Comparison of ENCODE assay signal across 8 mouse cellular contexts in genomic region chr16:91846089-91846741, GRCm38 (mm10).
DNase-seq lines count a peak whose midpoint lies in the region; ATAC-seq and TF ChIP-seq lines count a peak whose summit lies in the region.

No protein-coding gene starts in this region.

- DNase-seq in intestine, embryonic 14.5 days (ENCODE audit: low spot score): no peak
- DNase-seq in kidney, postnatal 0 days (ENCODE audit: low spot score): peak; percentile 94
- no peak for DNase-seq in spleen, postnatal 10 days (ENCODE audit: low spot score in 2 of 2)
- DNase-seq in adrenal gland, postnatal 14 days: no peak

- peak; percentile 43; the same call in 1 of the 2 replicates for ATAC-seq in intestine, embryonic 14.5 days (replicated peaks; ENCODE audit: low FRiP score, low TSS enrichment, low read depth)
- no peak for ATAC-seq in intestine, postnatal 0 days
- ATAC-seq in embryonic facial prominence, embryonic 13.5 days (ENCODE audit: insufficient number of reproducible peaks, insufficient read depth, low FRiP score, low TSS enrichment, low read depth): no peak
- ATAC-seq in kidney, postnatal 0 days (replicated peaks; ENCODE audit: low FRiP score, low read depth): peak; percentile 37
- no peak for ATAC-seq in midbrain, embryonic 16.5 days

- H3K4me2 ChIP-seq in intestine, embryonic 14.5 days (ENCODE audit: low read length): no peak overlapping the region
- no peak overlapping the region for H3K4me2 ChIP-seq in intestine, postnatal 0 days (replicated peaks; ENCODE audit: low read depth)
- no peak overlapping the region for H3K4me2 ChIP-seq in embryonic facial prominence, embryonic 13.5 days
- H3K4me2 ChIP-seq in kidney, postnatal 0 days (ENCODE audit: low read length): no peak overlapping the region
- no peak overlapping the region for H3K4me2 ChIP-seq in midbrain, embryonic 16.5 days (ENCODE audit: low read length)

- H3K27ac ChIP-seq in intestine, embryonic 14.5 days (ENCODE audit: low read depth): peak overlapping the region; percentile 57
- no peak overlapping the region for H3K27ac ChIP-seq in intestine, postnatal 0 days (ENCODE audit: low read depth, low read length)
- H3K27ac ChIP-seq in embryonic facial prominence, embryonic 13.5 days: peak overlapping the region; percentile 9; the same call in 1 of the 2 replicates
- peak overlapping the region; percentile 38; the same call in 1 of the 2 replicates for H3K27ac ChIP-seq in kidney, postnatal 0 days
- H3K27ac ChIP-seq in macrophage: peak overlapping the region; percentile 99
- H3K27ac ChIP-seq in midbrain, embryonic 16.5 days (ENCODE audit: low read length): no peak overlapping the region

- no peaks in the 10 kb centered on the region; the same call in 1 of the 2 replicates for H3K79me2 ChIP-seq in macrophage (ENCODE audit: inconsistent target)

- no peak for TF ChIP-seq CTCF in intestine, postnatal 0 days (IDR thresholded peaks at IDR 0.05; ENCODE audit: low read depth)
- TF ChIP-seq CTCF in kidney, postnatal 0 days (IDR thresholded peaks at IDR 0.05; ENCODE audit: low read depth): no peak

- no peak overlapping the region for H3K4me3 ChIP-seq in intestine, embryonic 14.5 days (ENCODE audit: low read depth, low read length)
- no peak overlapping the region for H3K4me3 ChIP-seq in intestine, postnatal 0 days (ENCODE audit: low read depth, low read length)
- no peak overlapping the region for H3K4me3 ChIP-seq in embryonic facial prominence, embryonic 13.5 days
- H3K4me3 ChIP-seq in kidney, postnatal 0 days (replicated peaks; ENCODE audit: low read depth, low read length): no peak overlapping the region
- no peak overlapping the region for H3K4me3 ChIP-seq in macrophage (ENCODE audit: inconsistent target)
- no peak overlapping the region for H3K4me3 ChIP-seq in midbrain, embryonic 16.5 days (ENCODE audit: low read depth, low read length)

- H3K36me3 ChIP-seq in intestine, embryonic 14.5 days (ENCODE audit: control insufficient read depth, insufficient read depth, low read length): peaks cover 41% of the 10 kb centered on the region
- H3K36me3 ChIP-seq in intestine, postnatal 0 days (ENCODE audit: control insufficient read depth, insufficient read depth): peaks cover 19% of the 10 kb centered on the region; the same call in 1 of the 2 replicates
- peaks cover 60% of the 10 kb centered on the region for H3K36me3 ChIP-seq in embryonic facial prominence, embryonic 13.5 days
- 0 out of 2 replicates have a peak, but pooled peaks cover 8% of the 10 kb centered on the region for H3K36me3 ChIP-seq in kidney, postnatal 0 days (ENCODE audit: insufficient read depth, low read length)
- peaks cover 20% of the 10 kb centered on the region; the same call in 1 of the 2 replicates for H3K36me3 ChIP-seq in macrophage (ENCODE audit: inconsistent target)
- H3K36me3 ChIP-seq in midbrain, embryonic 16.5 days (ENCODE audit: control insufficient read depth, insufficient read depth, low read length): peaks cover 20% of the 10 kb centered on the region

- no peaks in the 10 kb centered on the region for H3K9me3 ChIP-seq in intestine, embryonic 14.5 days (ENCODE audit: control insufficient read depth, low read length)
- H3K9me3 ChIP-seq in intestine, postnatal 0 days (ENCODE audit: control insufficient read depth): no peaks in the 10 kb centered on the region
- H3K9me3 ChIP-seq in embryonic facial prominence, embryonic 13.5 days: no peaks in the 10 kb centered on the region
- H3K9me3 ChIP-seq in kidney, postnatal 0 days (replicated peaks; ENCODE audit: low read length): no peaks in the 10 kb centered on the region
- H3K9me3 ChIP-seq in midbrain, embryonic 16.5 days (replicated peaks; ENCODE audit: control insufficient read depth, low read length, poor library complexity, severe bottlenecking): no peaks in the 10 kb centered on the region

- WGBS in intestine, embryonic 14.5 days: 34% methylated on average over 10 of the region's 10 CpGs
- 44% methylated on average over 10 of the region's 10 CpGs for WGBS in intestine, postnatal 0 days
- 45% methylated on average over 10 of the region's 10 CpGs for WGBS in embryonic facial prominence, embryonic 13.5 days
- WGBS in kidney, postnatal 0 days: 21% methylated on average over 10 of the region's 10 CpGs
- 89% methylated on average over 10 of the region's 10 CpGs for WGBS in macrophage (ENCODE audit: missing documents)
- 49% methylated on average over 10 of the region's 10 CpGs for WGBS in midbrain, embryonic 16.5 days

- H3K4me1 ChIP-seq in intestine, embryonic 14.5 days (replicated peaks; ENCODE audit: control insufficient read depth, insufficient read depth, low read length): peaks cover under 1% of the 10 kb centered on the region; the same call in 1 of the 2 replicates
- H3K4me1 ChIP-seq in intestine, postnatal 0 days (replicated peaks; ENCODE audit: control insufficient read depth, insufficient read depth, low read length): no peaks in the 10 kb centered on the region
- H3K4me1 ChIP-seq in embryonic facial prominence, embryonic 13.5 days: peaks cover 9% of the 10 kb centered on the region
- H3K4me1 ChIP-seq in kidney, postnatal 0 days (replicated peaks; ENCODE audit: insufficient read depth, low read length): peaks cover 19% of the 10 kb centered on the region; the same call in 1 of the 2 replicates
- no peaks in the 10 kb centered on the region for H3K4me1 ChIP-seq in midbrain, embryonic 16.5 days (ENCODE audit: control insufficient read depth, insufficient read depth, low read length)

- no peak overlapping the region for H3K9ac ChIP-seq in intestine, embryonic 14.5 days (ENCODE audit: low read length)
- no peak overlapping the region for H3K9ac ChIP-seq in intestine, postnatal 0 days (ENCODE audit: low read depth, low read length)
- no peak overlapping the region for H3K9ac ChIP-seq in embryonic facial prominence, embryonic 13.5 days
- no peak overlapping the region for H3K9ac ChIP-seq in kidney, postnatal 0 days (ENCODE audit: low read depth, low read length)
- no peak overlapping the region for H3K9ac ChIP-seq in midbrain, embryonic 16.5 days (ENCODE audit: low read depth, low read length)

- H3K27me3 ChIP-seq in intestine, embryonic 14.5 days (replicated peaks; ENCODE audit: control insufficient read depth, insufficient read depth, low read length): no peaks in the 10 kb centered on the region
- H3K27me3 ChIP-seq in intestine, postnatal 0 days (replicated peaks; ENCODE audit: control insufficient read depth, insufficient read depth, low read length): no peaks in the 10 kb centered on the region
- H3K27me3 ChIP-seq in embryonic facial prominence, embryonic 13.5 days: no peaks in the 10 kb centered on the region
- no peaks in the 10 kb centered on the region for H3K27me3 ChIP-seq in kidney, postnatal 0 days (ENCODE audit: insufficient read depth, low read length)
- H3K27me3 ChIP-seq in midbrain, embryonic 16.5 days (ENCODE audit: control insufficient read depth, insufficient read depth, low read depth, low read length): no peaks in the 10 kb centered on the region

Comparison
In these comparisons a context has a peak if more than half of its experiments do, and no peak if none do; other contexts are left out.
1. ATAC-seq: peak in intestine, embryonic 14.5 days (single experiment) and kidney, postnatal 0 days (single experiment); none in intestine, postnatal 0 days (single experiment), embryonic facial prominence, embryonic 13.5 days (single experiment) and midbrain, embryonic 16.5 days (single experiment).
2. H3K27ac ChIP-seq: peak in intestine, embryonic 14.5 days (single experiment), embryonic facial prominence, embryonic 13.5 days (single experiment), kidney, postnatal 0 days (single experiment) and macrophage (single experiment); none in intestine, postnatal 0 days (single experiment) and midbrain, embryonic 16.5 days (single experiment).